Comparison of ENCODE assay signal across 23 mouse cellular contexts in genomic region chr1:154220566-154220965, GRCm38 (mm10). TPM values are rescaled to one million over a fixed set of nuclear protein-coding genes. Genes with fewer than 3 reads are reported as not detected.
DNase-seq lines count a peak whose midpoint lies in the region.
"Had no signal": no experiment of that assay in that cellular context is flagged by ENCODE, and none has a peak within 500 bp of the region (broad histone marks: within the 10 kb centered on the region; RNA-seq: fewer than 3 reads in every experiment).

No protein-coding gene starts in this region.

- peak; percentile 24 for DNase-seq in heart, adult 11 months
- DNase-seq in heart, postnatal 36 days, result no peak
- DNase-seq in right cerebral cortex, adult 18-20 months, result peak; percentile 68
- no peak for DNase-seq in right cerebral cortex, postnatal 4 days
- peak; percentile 31 for DNase-seq in gonadal fat pad, adult 2 months (ENCODE audit: low read depth)
- DNase-seq in adrenal gland, adult 8-10 months, result no peak
- DNase-seq: adrenal gland, adult 2 months; adrenal gland, postnatal 25 days; B cell, adult 2 months; cerebellum, adult 18-20 months; cerebellum, adult 9-10 months; cerebellum, postnatal 14 days; forebrain, postnatal 0 days; gastrocnemius, postnatal 14 days; heart, adult 2 months; heart, postnatal 14 days had no signal

- intact Hi-C loops in heart, postnatal 36 days (cut with DNase I), result no loop called here

RNA-seq across cellular contexts. Expression of gene Zfp648, which starts 19.6 kb away (rescaled TPM):
- not detected for total RNA-seq in heart, postnatal 36 days (2021)
- polyA plus RNA-seq in gonadal fat pad, adult 2 months (2012; rRNA removed), result 110 and 194 TPM in 2 replicates
- total RNA-seq in adrenal gland, adult 8-10 months (2022), result under 1 TPM; 0.17 to 0.59 (median 0.36) TPM
- total RNA-seq: CH12.LX; gastrocnemius, adult 18-20 months; gastrocnemius, postnatal 4 days; heart, adult 2 months; heart, postnatal 14 days; hematopoietic stem cell, adult 5-6 weeks had no signal
- polyA plus RNA-seq: forebrain, embryonic 11.5 days; G1E; heart, adult 2 months; intestine, postnatal 0 days had no signal

Comparison
In these comparisons a context has a peak if more than half of its experiments do, and no peak if none do; other contexts are left out.
1. DNase-seq: peak in heart, adult 11 months (single experiment), right cerebral cortex, adult 18-20 months (single experiment) and gonadal fat pad, adult 2 months (single experiment); none in heart, postnatal 36 days (0 of 2), right cerebral cortex, postnatal 4 days (single experiment) and adrenal gland, adult 8-10 months (single experiment).